Mouse (Mus musculus): Measurements from ENCODE around the gene Cd3g.
A peak's percentile ranks its signal among the peaks of the same experiment; 100 is the strongest.

Gene Cd3g

GRCm38 (mm10) chr9:44980242-44980641 is at the start of gene Cd3g:
TSS of gene Cd3g (minus strand) at chr9:44980431.
- no peak for DNase-seq (ENCODE audit: inconsistent ontology term)

DNA sequence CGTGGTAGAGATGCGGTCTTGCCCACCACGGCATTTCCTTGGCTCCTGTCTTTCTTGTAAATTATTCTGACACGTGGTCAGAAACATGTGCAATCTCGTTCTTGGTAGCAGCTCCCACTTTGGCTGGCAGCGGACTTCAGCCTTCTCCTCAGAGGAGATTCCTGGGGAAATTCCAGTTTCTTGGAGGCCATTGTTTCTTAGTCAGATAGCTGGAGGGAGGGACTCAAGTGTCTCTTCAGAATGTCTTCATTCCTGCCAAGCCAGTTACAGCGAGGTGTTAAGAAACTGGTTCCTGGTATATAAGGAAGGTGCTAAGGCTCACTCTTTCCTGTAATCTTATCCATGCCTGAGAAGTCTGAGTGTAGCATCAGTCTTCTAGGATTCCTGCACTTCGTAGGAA is 47.1 kb upstream of the Cd3g start:
- no peak for DNase-seq (ENCODE audit: inconsistent ontology term)

DNA sequence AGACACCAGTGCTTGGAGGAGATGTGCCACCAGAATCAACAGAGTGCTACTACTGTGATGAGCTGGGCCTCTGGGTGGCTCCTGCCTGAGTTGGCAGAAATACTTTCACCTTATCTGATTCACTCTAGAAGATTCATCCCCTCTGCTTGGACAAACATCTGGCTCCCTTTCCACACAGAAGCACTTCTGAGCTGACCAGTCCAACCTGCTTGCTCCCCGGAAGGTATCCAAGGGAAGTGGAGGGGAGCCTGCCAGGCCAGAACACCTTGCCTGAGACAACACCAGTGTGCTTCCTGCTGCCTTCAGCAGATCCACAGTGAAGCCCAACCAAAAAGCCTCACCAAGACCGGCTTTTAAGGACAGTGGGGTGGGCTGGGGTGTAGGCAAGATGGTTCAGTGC is 44.0 kb upstream of the Cd3g start:
- DNase-seq (ENCODE audit: inconsistent ontology term), result no peak

DNA sequence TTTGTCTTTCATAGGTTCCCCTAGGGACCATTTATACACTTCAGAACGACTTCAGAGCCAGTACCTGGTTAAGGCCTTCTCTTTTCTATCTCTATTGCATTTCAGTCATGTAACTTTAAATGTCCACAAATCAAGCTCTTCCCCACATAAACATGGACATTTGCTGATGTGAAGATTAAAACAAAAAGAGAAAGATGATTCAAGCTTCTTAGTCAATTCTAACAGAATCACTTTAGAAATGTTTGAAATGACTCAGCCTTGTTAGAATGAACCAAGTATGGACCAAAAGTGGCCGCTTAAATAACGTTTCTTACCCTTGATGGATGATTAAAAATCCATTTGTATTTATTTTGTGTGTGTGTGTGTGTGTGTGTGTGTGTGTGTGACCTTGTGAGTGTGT is 43.4 kb upstream of the Cd3g start:
- DNase-seq (ENCODE audit: inconsistent ontology term), result no peak

DNA sequence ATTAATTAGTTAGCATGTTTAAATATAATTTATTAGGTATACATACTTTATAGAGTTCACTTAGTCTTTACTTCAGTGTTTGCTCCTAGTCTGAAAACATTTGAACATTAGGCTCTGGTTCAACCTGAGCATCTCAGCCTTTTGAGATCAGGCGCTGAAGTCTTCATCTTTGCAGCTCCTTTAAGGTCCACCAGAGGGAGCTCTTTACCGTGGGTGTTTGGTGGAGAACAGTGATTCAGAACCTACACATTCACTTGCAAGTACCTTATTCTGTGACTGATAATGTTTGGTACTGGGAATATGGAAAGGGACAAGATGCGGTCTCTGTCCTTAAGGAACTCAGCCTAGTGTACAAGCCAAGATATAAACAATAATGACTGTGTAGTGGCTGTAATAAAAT is 42.6 kb upstream of the Cd3g start:
- peak; percentile 34 for DNase-seq (ENCODE audit: inconsistent ontology term)

DNA sequence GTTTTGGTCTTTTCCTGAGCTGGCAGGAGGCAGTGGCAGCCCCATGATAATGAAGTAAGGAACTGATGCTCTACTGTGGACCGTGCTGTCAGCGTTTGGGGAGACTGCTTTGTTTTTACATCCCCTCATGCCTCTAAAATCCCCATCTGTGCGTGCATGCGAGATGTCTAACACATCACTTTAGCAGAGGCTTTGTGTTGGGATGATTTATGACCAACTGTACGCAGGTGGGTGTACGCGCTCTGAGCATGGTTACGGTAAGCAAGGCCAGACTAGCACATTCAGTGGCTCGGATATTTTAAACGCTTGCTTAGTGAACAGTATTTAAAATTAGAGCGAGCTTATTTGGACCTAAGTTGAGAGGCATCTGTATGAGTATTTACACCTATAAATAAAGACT is 37.8 kb upstream of the Cd3g start:
- DNase-seq (ENCODE audit: inconsistent ontology term), result no peak

DNA sequence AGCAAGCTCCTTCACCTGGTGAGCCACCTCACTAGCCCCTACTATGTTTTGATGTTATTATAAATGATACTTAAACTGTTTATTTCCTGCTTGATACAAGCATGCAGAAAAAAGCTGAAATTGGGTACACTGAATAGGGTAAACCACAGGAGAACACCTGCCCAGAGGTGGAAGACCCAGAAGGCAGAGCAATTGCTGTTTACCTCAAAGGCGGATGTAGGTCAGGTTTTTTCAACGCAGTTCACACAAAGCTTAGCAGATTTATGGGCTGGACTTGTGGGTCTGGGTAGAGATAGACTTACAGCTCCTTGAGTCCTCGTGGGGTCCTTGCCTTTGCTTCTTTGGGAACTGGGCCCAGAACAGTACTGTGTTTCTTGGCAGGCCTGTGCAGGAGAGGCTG is 35.6 kb upstream of the Cd3g start:
- no peak for DNase-seq (ENCODE audit: inconsistent ontology term)

DNA sequence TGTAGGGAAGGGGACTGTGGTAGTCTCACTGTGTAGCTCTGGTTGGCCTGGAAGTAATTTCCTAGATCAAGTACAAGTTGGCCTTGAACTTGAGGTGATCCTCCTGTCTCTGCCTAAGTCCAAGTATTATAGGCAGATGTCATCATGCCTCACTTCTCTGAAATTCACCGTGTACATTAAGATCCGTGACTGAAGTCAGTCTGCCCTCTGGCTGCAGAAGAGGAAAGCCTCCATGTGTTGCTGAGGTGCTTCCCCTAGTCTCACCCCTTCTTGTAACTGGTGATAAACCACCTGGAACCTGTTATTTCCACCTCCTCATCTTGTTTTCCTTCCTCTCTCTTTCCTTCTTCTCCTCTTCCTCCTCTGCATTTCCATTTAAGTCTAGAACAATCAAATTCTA is 34.6 kb upstream of the Cd3g start:
- DNase-seq (ENCODE audit: inconsistent ontology term), result no peak

GRCm38 (mm10) chr9:45011291-45011690 is 31.1 kb upstream of the Cd3g start:
- DNase-seq (ENCODE audit: inconsistent ontology term), result no peak

DNA sequence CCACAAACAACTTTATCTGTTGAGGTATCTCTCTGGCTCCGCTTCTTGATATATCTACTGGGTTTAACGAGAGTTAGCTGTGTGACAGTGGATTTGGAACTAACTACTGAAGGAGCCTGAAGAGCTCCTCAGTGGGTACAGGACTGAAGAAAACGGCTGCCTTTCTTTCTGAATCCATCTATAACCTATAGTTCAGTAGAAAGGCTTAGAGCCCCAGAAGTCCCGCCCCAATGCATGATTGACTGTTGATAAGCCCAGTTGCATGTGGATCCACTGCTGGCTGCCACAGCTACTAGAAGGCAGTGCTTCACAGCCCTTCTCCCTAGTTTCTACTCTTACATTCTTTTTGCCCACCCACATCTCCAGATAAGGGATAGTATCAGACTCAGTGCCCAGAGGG is 30.2 kb upstream of the Cd3g start:
- no peak for DNase-seq (ENCODE audit: inconsistent ontology term)

GRCm38 (mm10) chr9:45009180-45010078 is 29.2 kb upstream of the Cd3g start, which contains the start of gene Cd3e:
TSS of gene Cd3e (minus strand) at chr9:45009627.
- DNase-seq (ENCODE audit: inconsistent ontology term), result no peak

GRCm38 (mm10) chr9:45008342-45008741 is 28.1 kb upstream of the Cd3g start:
- DNase-seq (ENCODE audit: inconsistent ontology term), result no peak

- DNase-seq (ENCODE audit: inconsistent ontology term), result no peak
Measured at GRCm38 (mm10) chr9:45007404-45007803, 27.2 kb upstream of the Cd3g start.

GRCm38 (mm10) chr9:45000249-45000648 is 20.0 kb upstream of the Cd3g start:
- no peak for DNase-seq (ENCODE audit: inconsistent ontology term)

DNA sequence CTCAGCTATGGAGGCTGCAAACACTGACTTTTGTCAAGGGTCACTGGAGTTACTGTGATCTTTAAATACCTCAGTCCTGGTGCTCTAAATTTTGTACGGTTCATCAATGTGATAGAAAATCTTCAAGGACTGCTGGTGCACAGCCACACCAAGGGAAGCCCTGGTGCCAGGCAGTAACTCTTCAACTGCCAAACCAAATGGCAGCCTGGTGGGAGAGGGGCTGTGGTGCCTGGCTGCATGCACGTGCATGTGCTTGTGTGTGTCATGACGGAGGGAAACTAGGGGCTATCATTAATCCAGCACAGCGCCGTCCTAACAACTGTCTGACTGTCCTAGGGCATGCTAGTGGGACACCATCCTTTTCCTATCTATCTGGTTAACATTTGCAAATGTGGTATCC is 19.5 kb upstream of the Cd3g start:
- DNase-seq (ENCODE audit: inconsistent ontology term), result no peak

DNA sequence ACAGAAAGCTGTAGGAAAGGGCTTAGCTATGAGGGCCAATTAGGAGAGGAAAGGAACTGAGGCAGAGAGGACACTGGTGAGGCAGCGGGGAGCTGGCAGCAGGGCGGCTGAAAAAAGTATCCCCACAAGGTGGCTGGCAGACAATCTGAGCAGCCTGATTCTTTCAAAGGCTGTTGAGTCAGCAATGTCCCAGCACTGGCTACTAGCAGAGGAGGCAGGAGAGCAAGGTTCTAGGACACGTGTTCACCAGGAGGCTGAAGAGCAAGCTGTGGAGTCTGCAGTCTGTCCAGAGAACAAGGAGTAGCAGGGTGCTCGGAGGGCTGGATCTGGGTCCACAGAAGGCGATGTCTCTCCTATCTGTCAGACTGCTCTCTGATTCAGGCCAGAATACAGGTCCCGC is 18.9 kb upstream of the Cd3g start:
- DNase-seq (ENCODE audit: inconsistent ontology term), result peak; percentile 9

DNA sequence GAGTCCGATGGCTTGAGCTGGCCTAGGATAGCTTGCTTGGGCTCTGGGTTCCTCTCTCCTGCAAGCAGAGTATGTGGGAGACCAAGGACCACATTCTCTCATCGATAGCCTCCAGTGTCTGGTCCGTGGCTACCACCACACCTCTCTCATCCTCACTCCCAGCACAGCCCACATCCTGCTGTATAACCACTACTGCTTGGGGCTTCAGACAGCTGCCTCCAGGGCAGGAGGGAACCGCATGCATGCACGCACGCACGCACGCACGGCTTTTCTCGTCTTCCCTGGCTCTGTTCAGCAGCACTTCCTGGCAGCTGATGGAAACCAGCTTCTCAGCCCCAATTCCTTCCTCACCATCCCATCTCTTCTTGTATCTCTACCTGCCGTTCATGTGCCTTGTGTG is 17.9 kb upstream of the Cd3g start:
- DNase-seq (ENCODE audit: inconsistent ontology term), result no peak

DNA sequence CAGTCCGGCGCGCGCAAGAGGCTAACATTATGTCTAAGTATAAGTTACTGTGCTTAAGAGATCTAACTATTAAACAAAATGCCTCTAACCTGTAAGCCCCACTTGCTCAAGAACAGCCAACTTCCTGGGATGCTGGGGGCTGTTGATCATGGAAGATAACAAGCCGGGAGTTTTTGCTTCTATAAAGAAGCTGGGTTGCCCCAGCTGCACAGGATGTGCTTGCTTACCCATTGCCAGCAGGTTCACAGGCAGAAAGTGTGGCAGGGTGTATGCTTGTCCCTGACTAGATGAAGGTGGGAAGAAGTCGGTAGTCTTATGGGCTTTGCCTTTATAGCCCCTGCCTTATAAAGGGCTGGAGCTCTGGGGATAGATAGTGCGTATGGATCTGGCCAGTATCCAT is 16.4 kb upstream of the Cd3g start:
- no peak for DNase-seq (ENCODE audit: inconsistent ontology term)

GRCm38 (mm10) chr9:44994962-44995361 is 14.7 kb upstream of the Cd3g start:
- DNase-seq (ENCODE audit: inconsistent ontology term), result no peak

- DNase-seq (ENCODE audit: inconsistent ontology term), result no peak
Measured at GRCm38 (mm10) chr9:44993268-44993667, 13.0 kb upstream of the Cd3g start.

DNA sequence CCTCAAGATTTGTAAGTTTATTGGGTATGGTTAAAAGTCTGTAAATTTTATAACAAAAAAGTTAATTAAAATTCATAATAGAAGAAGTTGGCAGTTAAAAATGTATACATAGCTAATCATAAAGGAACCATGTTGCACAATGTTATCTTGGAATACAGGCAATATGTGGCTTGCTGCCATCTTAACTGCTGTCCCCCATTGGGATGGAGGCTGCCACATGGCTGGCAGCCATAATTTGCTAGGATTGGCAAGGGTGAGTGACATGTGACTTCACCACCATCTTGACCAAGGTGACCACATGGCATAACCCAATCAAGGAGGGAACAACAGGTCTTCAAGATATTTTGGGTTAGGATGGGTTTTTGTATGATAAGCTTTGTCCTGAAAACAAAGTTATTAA is 12.0 kb upstream of the Cd3g start:
- no peak for DNase-seq (ENCODE audit: inconsistent ontology term)

- DNase-seq (ENCODE audit: inconsistent ontology term), result no peak
Measured at GRCm38 (mm10) chr9:44991821-44992220, 11.6 kb upstream of the Cd3g start.

GRCm38 (mm10) chr9:44986976-44987375 is 6.7 kb upstream of the Cd3g start:
- no peak for DNase-seq (ENCODE audit: inconsistent ontology term)
